Mouse (Mus musculus): ENCODE data around the gene Cers6. TPM values are rescaled to one million over a fixed set of nuclear protein-coding genes. Genes with fewer than 3 reads are reported as not detected.
A peak's percentile ranks its signal among the peaks of the same experiment; 100 is the strongest.

Cers6 gene
- polyA plus RNA-seq, 2 experiments: 2.0 to 6.7 TPM

GRCm38 (mm10) chr2:68825326-68826020 is 35.8 kb upstream of the Cers6 start:
- Histone ChIP-seq H3K4me3 (ENCODE audit: insufficient read depth in 1 of 2, low read depth in 2 of 2, low read length in 2 of 2) (no peak overlapping the region), H3K4me1 (replicated peaks; ENCODE audit: control insufficient read depth in 2 of 2, insufficient read depth in 2 of 2, low read length in 1 of 2) (peaks cover 0 to 9% of the 10 kb centered on the region in 2 experiments; a peak in 3 of 4 replicates), H3K27me3 (ENCODE audit: control insufficient read depth, insufficient read depth, low read length) (no peaks in the 10 kb centered on the region), H3K27ac (no peak overlapping the region), H3K36me3 (replicated peaks; ENCODE audit: control insufficient read depth, insufficient read depth, low read depth) (no peaks in the 10 kb centered on the region), H3K4me2 (ENCODE audit: low read depth) (no peak overlapping the region), H3K9me3 (ENCODE audit: control insufficient read depth, low read length) (no peaks in the 10 kb centered on the region), H3K9ac (replicated peaks) (no peak overlapping the region)
- DNase-seq (ENCODE audit: low read depth in 3 of 3, low spot score in 3 of 3): no peak
- 19% methylated on average over 7 of the region's 7 CpGs for WGBS (ENCODE audit: insufficient replicate concordance)
- TF ChIP-seq CTCF (IDR thresholded peaks at IDR 0.05; ENCODE audit: low read depth) (no peak), EP300 (IDR thresholded peaks at IDR 0.05; ENCODE audit: low read depth) (no peak)
- no peak for ATAC-seq (ENCODE audit: insufficient read depth)

GRCm38 (mm10) chr2:68843330-68843729 is 17.9 kb upstream of the Cers6 start:
- WGBS (ENCODE audit: insufficient replicate concordance): 59% methylated on average over 5 of the region's 5 CpGs
- Histone ChIP-seq H3K4me3 (ENCODE audit: insufficient read depth in 1 of 2, low read depth in 2 of 2, low read length in 2 of 2) (no peak overlapping the region), H3K4me1 (replicated peaks; ENCODE audit: control insufficient read depth in 2 of 2, insufficient read depth in 2 of 2, low read length in 1 of 2) (0 out of 4 replicates have a peak, but pooled peaks cover 0 to 1% of the 10 kb centered on the region in 2 experiments), H3K27me3 (ENCODE audit: control insufficient read depth, insufficient read depth, low read length) (no peaks in the 10 kb centered on the region), H3K9me3 (ENCODE audit: control insufficient read depth, low read length) (no peaks in the 10 kb centered on the region), H3K36me3 (replicated peaks; ENCODE audit: control insufficient read depth, insufficient read depth, low read depth) (no peaks in the 10 kb centered on the region), H3K27ac (no peak overlapping the region), H3K4me2 (ENCODE audit: low read depth) (no peak overlapping the region), H3K9ac (replicated peaks) (no peak overlapping the region)
- ATAC-seq (ENCODE audit: insufficient read depth): no peak
- no peak for DNase-seq (ENCODE audit: low read depth in 3 of 3, low spot score in 3 of 3)
- TF ChIP-seq EP300 (IDR thresholded peaks at IDR 0.05; ENCODE audit: low read depth): no peak
- TF ChIP-seq CTCF (IDR thresholded peaks at IDR 0.05; ENCODE audit: low read depth): no peak

- Histone ChIP-seq H3K4me3 (ENCODE audit: insufficient read depth in 1 of 2, low read depth in 2 of 2, low read length in 2 of 2) (no peak overlapping the region), H3K4me1 (replicated peaks; ENCODE audit: control insufficient read depth in 2 of 2, insufficient read depth in 2 of 2, low read length in 1 of 2) (0 out of 4 replicates have a peak, but pooled peaks cover 0 to 1% of the 10 kb centered on the region in 2 experiments), H3K9me3 (ENCODE audit: control insufficient read depth, low read length) (no peaks in the 10 kb centered on the region), H3K4me2 (ENCODE audit: low read depth) (no peak overlapping the region), H3K9ac (replicated peaks) (no peak overlapping the region), H3K27me3 (ENCODE audit: control insufficient read depth, insufficient read depth, low read length) (no peaks in the 10 kb centered on the region), H3K27ac (no peak overlapping the region), H3K36me3 (replicated peaks; ENCODE audit: control insufficient read depth, insufficient read depth, low read depth) (no peaks in the 10 kb centered on the region)
- no peak for DNase-seq (ENCODE audit: low read depth in 3 of 3, low spot score in 3 of 3)
- no peak for ATAC-seq (ENCODE audit: insufficient read depth)
- TF ChIP-seq EP300 (IDR thresholded peaks at IDR 0.05; ENCODE audit: low read depth) (no peak), CTCF (IDR thresholded peaks at IDR 0.05; ENCODE audit: low read depth) (no peak)
- 64% methylated on average over 2 of the region's 2 CpGs for WGBS (ENCODE audit: insufficient replicate concordance)
These were observed 16.7 kb upstream of the Cers6 start for GRCm38 (mm10) chr2:68844530-68844929.

GRCm38 (mm10) chr2:68845002-68845740 is 16.1 kb upstream of the Cers6 start:
- Histone ChIP-seq H3K4me3 (ENCODE audit: insufficient read depth in 1 of 2, low read depth in 2 of 2, low read length in 2 of 2) (no peak overlapping the region), H3K9me3 (ENCODE audit: control insufficient read depth, low read length) (no peaks in the 10 kb centered on the region), H3K36me3 (replicated peaks; ENCODE audit: control insufficient read depth, insufficient read depth, low read depth) (no peaks in the 10 kb centered on the region), H3K4me1 (replicated peaks; ENCODE audit: control insufficient read depth in 2 of 2, insufficient read depth in 2 of 2, low read length in 1 of 2) (0 out of 4 replicates have a peak, but pooled peaks cover 0 to 1% of the 10 kb centered on the region in 2 experiments), H3K9ac (replicated peaks) (no peak overlapping the region), H3K27ac (no peak overlapping the region), H3K27me3 (ENCODE audit: control insufficient read depth, insufficient read depth, low read length) (no peaks in the 10 kb centered on the region), H3K4me2 (ENCODE audit: low read depth) (no peak overlapping the region)
- TF ChIP-seq EP300 (IDR thresholded peaks at IDR 0.05; ENCODE audit: low read depth) (no peak), CTCF (IDR thresholded peaks at IDR 0.05; ENCODE audit: low read depth) (no peak)
- WGBS (ENCODE audit: insufficient replicate concordance): 63% methylated on average over 13 of the region's 13 CpGs
- no peak for ATAC-seq (ENCODE audit: insufficient read depth)
- DNase-seq (ENCODE audit: low read depth in 3 of 3, low spot score in 3 of 3): no peak

- no peaks in the 10 kb centered on the region for H3K9me3 ChIP-seq (ENCODE audit: control insufficient read depth, low read length)
- TF ChIP-seq EP300 (IDR thresholded peaks at IDR 0.05; ENCODE audit: low read depth): no peak
- no peak for TF ChIP-seq CTCF (IDR thresholded peaks at IDR 0.05; ENCODE audit: low read depth)
- H3K4me1 ChIP-seq (replicated peaks; ENCODE audit: control insufficient read depth in 2 of 2, insufficient read depth in 2 of 2, low read length in 1 of 2): peaks cover 0 to 11% of the 10 kb centered on the region in 2 experiments; a peak in 3 of 4 replicates
- peak overlapping the region; percentile 73 for H3K4me2 ChIP-seq (ENCODE audit: low read depth)
- no peaks in the 10 kb centered on the region for H3K36me3 ChIP-seq (replicated peaks; ENCODE audit: control insufficient read depth, insufficient read depth, low read depth)
- 42% methylated on average over 2 of the region's 2 CpGs for WGBS (ENCODE audit: insufficient replicate concordance)
- H3K27me3 ChIP-seq (ENCODE audit: control insufficient read depth, insufficient read depth, low read length): peaks cover 15% of the 10 kb centered on the region; the same call in 1 of the 2 replicates
- DNase-seq (ENCODE audit: low read depth in 3 of 3, low spot score in 3 of 3): no peak
- H3K27ac ChIP-seq: no peak overlapping the region
- ATAC-seq (ENCODE audit: insufficient read depth): no peak
- no peak overlapping the region for H3K4me3 ChIP-seq (ENCODE audit: insufficient read depth in 1 of 2, low read depth in 2 of 2, low read length in 2 of 2)
- no peak overlapping the region for H3K9ac ChIP-seq (replicated peaks)
These were observed 850 bp upstream of the Cers6 start for GRCm38 (mm10) chr2:68860391-68860790.

Data from liver, embryonic 14.5 days (tissue).